Mouse (Mus musculus): ENCODE results near the gene Fbxl21.

- TF ChIP-seq POLR2A (IDR thresholded peaks at IDR 0.05; ENCODE audit: insufficient read length, low read depth) (no peak), MAX (IDR thresholded peaks at IDR 0.05; ENCODE audit: low read depth) (no peak), E2F4 (IDR thresholded peaks at IDR 0.05; ENCODE audit: insufficient read depth) (no peak), TCF12 (IDR thresholded peaks at IDR 0.05; ENCODE audit: insufficient read depth, poor library complexity, severe bottlenecking) (no peak), TCF3 (IDR thresholded peaks at IDR 0.05; ENCODE audit: insufficient read length, low read depth) (no peak), POLR2AphosphoS2 (IDR thresholded peaks at IDR 0.05; ENCODE audit: insufficient read length, low read depth) (no peak)
Measured at GRCm38 (mm10) chr13:56561129-56561528, 38.9 kb downstream of the Fbxl21 start.

All from myocyte (in vitro differentiated cells).